Mouse (Mus musculus) frontal cortex, postnatal 14 days (tissue): Measurements from ENCODE around the gene Prr3.
"Not testable (repeated sequence)": the region's sequence is repeated elsewhere in the genome, so short reads cannot be mapped to it uniquely, and the experiment has no call there.

Experiments
- DNase-seq, 2 experiments: peaks; one replicate each; pipeline ENCODE4 v3.0.0; 2022; ENCODE audit warnings: low spot score in 2 of 2

Gene Prr3

GRCm38 (mm10) chr17:35979401-35980362 is at the start of gene Prr3, which contains the start of gene Gnl1:
Gene Prr3, minus strand, starts transcription at chr17:35980236.
Gene Gnl1, plus strand, starts transcription at chr17:35979851.
- DNase-seq, result peak; percentile 89 to 92

- DNase-seq, result no peak
Measured at GRCm38 (mm10) chr17:36028879-36029619, 49.0 kb upstream of the Prr3 start.

GRCm38 (mm10) chr17:36027663-36028062 is 47.6 kb upstream of the Prr3 start:
- DNase-seq, result no peak

GRCm38 (mm10) chr17:36025901-36026300 is 45.9 kb upstream of the Prr3 start:
- no peak for DNase-seq

DNA sequence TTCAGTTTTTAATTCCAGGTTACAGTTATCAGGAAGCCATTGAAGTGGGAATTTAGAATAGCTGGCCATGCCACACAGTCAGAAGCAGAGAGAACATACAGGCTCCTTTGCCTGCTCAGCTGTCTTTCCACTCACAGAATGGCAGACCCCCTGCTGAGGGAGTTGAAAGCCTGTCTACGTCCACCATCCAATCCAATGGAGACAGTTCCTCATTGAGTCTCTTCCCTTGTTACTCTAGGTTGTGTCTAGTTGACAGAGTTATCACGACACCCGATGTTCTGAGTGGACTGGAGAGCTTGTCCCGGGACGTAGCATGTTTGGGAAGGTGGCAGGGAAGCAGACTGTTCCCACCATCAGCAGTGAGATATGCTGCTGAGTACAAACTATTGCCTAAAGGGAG is 45.2 kb upstream of the Prr3 start:
- DNase-seq, result no peak

DNA sequence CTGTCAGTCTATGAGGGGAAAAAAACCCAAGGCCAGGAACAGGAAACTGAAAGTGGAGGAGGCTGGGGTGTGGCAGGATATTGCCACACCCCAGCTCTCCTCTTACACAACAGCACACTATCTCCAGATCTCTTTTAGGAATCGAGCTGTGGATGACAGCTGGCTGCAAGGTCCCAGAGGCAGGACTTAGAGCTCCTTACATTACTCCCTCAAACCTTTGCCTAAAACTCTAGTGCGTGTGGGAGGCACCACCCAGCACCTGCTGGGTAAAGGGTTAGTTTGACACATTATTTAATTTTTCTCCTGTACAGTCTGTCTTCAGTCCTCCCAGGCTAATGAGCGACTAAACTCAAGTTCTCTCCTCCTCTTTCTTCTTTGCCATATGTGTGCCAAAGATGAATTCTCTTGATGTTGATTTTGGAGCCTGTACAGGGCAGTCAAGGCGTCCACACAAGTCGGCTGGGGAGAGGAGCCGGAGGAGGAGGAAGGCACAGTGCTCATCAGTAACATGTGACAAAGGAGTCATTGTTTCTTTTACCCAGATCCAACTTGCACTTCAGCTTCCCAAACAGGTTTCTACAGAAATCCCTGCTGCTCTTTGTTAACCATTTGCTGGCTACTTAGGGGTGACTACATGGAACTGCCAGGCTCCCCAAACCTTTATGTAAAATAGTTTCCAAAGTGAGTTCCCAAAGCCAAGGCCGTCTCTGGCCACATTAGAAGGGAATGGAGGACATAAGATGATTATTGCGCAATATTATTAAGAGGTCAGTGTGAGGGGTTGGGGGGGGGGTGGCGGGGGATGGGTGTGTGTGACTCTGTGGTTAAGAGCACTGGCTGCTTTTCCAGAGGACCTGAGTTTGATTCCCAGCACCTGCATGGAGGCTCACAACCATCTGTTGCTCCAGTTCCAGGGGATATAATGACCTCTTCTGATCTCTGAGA is 43.9 kb upstream of the Prr3 start:
- no peak for DNase-seq

DNA sequence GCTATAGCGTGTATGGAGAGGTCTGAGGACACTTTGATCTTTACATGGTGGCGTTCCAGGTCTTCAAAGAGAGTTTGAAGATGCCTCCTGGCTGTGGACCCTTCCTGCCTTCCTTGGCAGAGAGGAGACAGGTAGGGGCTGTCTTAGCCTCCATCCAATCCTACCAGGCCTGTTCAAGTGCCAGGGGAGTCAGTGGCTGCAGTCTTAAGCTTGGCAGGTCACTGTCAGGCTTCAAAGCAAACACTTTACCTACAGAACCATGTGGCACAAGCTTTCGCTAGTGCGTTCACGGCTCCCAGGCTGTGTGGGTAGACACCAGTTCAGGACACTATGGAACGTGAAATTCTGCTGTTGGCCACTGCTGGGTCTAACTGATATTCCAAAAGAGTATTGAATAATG is 42.9 kb upstream of the Prr3 start:
- no peak for DNase-seq

GRCm38 (mm10) chr17:36022098-36022497 is 42.1 kb upstream of the Prr3 start:
- DNase-seq, result no peak

- no peak for DNase-seq
Measured at GRCm38 (mm10) chr17:36021309-36021708, 41.3 kb upstream of the Prr3 start.

DNA sequence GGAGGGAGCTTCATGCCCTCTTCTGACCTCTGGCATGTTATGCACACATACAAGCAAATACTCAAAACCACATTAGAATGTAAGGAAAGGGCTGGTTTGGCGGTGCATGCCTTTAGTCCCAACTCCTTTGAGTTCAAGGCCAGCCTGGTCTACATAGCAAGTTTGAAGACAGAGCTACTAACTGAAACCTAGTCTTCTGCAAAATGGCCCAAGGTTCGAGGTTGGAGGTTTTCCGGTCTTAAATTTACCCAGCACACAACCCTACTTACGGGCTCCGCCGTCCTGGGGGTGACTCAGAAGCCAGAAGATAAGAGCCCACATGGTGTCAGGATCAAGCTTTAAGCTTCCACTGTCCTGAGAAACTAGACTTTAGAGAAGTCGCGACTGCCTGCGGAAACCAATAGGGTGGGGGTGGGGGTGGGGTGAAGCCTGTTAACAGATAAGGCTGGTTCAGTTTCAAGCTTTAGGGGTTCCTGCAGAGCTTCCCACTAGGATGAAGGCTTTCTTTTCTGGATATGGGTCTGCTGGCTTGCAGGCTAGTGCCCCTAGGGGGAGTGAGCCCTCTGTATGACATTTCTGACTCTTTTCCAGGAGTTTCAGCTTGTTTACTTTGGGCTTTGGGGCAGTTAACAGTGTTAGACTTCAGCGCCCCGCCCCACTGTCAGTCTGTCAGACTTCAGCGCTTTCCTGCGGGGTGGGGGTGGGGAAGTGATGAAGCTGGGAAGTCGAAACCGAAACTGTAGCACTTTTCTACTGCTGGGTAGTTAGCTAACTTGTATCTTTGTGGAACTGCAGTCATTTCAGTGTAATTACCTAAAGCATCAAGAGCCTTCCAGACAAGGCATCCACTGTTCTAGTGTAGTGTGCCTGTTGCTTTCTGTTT is 40.4 kb upstream of the Prr3 start, which contains the start of gene H2-T24:
TSS of gene H2-T24 (minus strand) at position 370 of the 883 bp plus-strand sequence.
- peak in 1 of 2 experiments; percentile 32 for DNase-seq

DNA sequence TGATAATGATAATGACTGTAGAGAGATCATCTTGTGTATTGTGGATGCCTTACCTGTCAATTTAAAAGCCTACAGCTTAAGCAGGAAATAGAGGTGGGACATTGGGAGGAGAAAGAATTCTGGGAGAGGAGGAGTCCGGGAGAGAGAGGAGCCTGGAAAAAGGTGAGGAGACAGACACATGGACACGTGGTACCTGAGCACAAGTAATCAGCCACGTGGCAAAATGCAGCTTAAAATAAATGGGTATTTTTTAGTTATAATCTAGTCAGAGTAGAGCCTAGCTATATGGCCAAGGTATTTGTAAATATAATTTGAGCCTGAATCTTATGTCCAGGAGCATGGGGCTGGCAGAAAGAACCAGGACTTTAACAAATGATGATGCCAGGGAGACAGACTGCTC is 39.5 kb upstream of the Prr3 start:
- no peak for DNase-seq

DNA sequence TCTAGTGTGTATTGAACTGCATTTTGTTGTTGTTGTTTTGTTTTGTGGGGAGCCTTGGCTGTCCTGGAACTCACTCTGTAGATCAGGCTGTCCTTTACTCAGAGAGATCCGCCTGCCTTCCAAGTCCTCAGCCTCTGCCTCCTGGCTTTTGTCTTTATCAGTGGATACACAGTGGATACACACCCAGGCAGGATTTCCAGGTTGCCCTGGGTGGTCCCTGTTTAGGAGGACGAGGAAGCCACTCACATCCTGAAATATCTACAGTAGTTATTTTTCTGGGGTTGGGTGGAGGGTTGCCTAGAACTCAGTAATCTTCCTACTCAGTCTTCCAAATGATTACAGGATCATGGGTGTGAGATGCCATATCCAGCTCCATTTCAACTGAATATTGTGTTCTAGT is 38.9 kb upstream of the Prr3 start:
- no peak for DNase-seq

GRCm38 (mm10) chr17:36017046-36017445 is 37.0 kb upstream of the Prr3 start:
- DNase-seq, result no peak

GRCm38 (mm10) chr17:36014977-36015376 is 34.9 kb upstream of the Prr3 start:
- DNase-seq, result no peak

GRCm38 (mm10) chr17:36004409-36004808 is 24.4 kb upstream of the Prr3 start:
- not testable (repeated sequence) for DNase-seq

DNA sequence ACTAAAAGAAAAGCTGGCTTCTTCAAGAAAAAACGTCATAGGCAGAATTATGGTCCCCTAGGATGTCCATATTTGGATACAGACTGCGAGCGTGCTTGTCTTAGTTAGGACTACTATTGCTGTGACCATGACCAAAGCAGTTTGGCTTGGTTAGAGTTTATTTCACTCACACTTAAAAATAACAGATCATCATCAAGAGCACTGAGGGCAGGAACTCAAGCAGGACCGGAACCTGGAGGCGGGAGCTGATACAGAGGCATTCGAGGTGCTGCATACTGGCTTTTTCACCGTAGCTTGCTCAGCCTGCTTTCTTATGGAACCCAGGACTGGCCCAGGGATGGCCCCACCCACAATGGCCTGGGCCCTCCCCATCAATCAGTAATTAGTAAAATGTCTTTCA is 23.3 kb upstream of the Prr3 start:
- no peak for DNase-seq

- no peak for DNase-seq
Measured at GRCm38 (mm10) chr17:36001966-36002365, 21.9 kb upstream of the Prr3 start.

DNA sequence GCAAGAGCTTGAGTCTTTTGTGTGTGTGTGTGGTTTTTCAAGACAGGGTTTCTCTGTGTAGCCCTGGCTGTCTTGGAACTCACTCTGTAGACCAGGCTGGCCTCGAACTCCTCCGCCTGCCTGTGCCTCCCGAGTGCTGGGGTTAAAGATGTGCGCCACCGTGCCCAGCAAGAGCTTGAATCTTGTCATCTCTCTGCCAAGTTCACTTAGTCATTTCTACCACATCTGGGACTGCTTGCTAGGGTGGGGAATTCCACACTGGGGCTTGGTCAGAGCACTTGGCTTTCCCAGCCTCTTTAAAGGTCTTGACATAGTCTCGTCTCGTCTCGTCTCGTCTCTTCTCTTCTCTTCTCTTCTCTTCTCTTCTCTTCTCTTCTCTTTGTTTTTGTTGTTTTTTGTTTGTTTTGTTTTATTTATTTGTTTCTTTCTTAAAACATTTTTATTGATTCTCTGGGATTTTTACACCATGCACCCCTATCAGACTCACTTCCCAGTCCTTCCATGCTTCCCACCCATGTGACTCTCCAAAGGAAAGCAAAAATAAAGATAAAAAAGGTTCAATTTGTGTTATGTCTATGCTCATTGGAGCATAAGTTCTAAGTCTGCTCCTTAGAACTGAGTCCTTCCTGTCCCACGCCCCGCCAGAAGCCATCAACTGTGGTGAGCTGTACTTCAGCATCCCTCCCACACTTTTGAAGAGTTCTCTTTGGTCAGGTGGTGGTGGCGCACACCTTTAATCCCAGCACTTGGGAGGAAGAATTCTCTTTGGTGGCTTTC is 21.3 kb upstream of the Prr3 start:
- no peak for DNase-seq

DNA sequence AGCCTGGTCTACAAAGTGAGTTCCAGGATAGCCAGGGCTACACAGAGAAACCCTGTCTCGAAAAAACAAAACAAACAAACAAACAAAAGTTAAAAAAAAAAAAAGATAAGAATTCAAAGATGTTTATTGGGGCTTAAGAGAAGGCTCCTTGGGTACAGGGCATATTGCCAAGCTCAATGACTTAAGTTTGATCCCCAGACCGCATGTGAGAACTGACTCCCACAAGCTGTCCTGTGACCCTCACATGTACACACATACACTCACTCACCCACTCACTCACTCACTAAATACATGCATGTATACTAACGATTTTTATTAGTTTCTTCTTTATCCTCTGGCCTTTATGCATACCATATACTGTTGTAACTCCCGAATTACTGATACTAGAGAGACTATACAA is 20.3 kb upstream of the Prr3 start:
- DNase-seq, result no peak

- no peak for DNase-seq
Measured at GRCm38 (mm10) chr17:35999356-35999755, 19.3 kb upstream of the Prr3 start.
